Mouse (Mus musculus): ENCODE data around the gene Ggnbp2.

The Ggnbp2 gene

GRCm38 (mm10) chr11:84822487-84822886 lies 48.1 kb downstream of the Ggnbp2 start:
- no peak for DNase-seq

- no peak for DNase-seq
Observed at GRCm38 (mm10) chr11:84821131-84821770, 49.4 kb downstream of the Ggnbp2 start.

GRCm38 (mm10) chr11:84818961-84819692 lies 51.5 kb downstream of the Ggnbp2 start, which contains the start of gene Mrm1:
TSS of gene Mrm1 (minus strand) at chr11:84819515.
- peak; percentile 95 for DNase-seq

GRCm38 (mm10) chr11:84818085-84818960 lies 52.3 kb downstream of the Ggnbp2 start:
- DNase-seq: peak; percentile 73

GRCm38 (mm10) chr11:84817362-84817761 lies 53.3 kb downstream of the Ggnbp2 start:
- no peak for DNase-seq

- peak; percentile 63 for DNase-seq
Observed at GRCm38 (mm10) chr11:84813724-84814510, 56.7 kb downstream of the Ggnbp2 start.

- no peak for DNase-seq
Observed at GRCm38 (mm10) chr11:84804373-84804772, 66.2 kb downstream of the Ggnbp2 start.

GRCm38 (mm10) chr11:84797627-84798353 lies 72.8 kb downstream of the Ggnbp2 start:
- DNase-seq: peak; percentile 60

- no peak for DNase-seq
Observed at GRCm38 (mm10) chr11:84797026-84797425, 73.6 kb downstream of the Ggnbp2 start.

- DNase-seq: peak; percentile 76
Observed at GRCm38 (mm10) chr11:84794496-84795113, 76.0 kb downstream of the Ggnbp2 start.

- no peak for DNase-seq
Observed at GRCm38 (mm10) chr11:84793545-84793944, 77.1 kb downstream of the Ggnbp2 start.

GRCm38 (mm10) chr11:84790383-84790782 lies 80.2 kb downstream of the Ggnbp2 start:
- DNase-seq: no peak

All from cerebellum, adult 9-11 months (tissue).